Mouse (Mus musculus): ENCODE results near the gene Lamb3. TPM values are rescaled to one million over a fixed set of nuclear protein-coding genes. Genes with fewer than 3 reads are reported as not detected.

The Lamb3 gene
- polyA plus RNA-seq, 1 experiment, result 0.82 TPM

- Histone ChIP-seq H3K4me3 (replicated peaks; ENCODE audit: control insufficient read depth, low read depth, low read length) (no peak overlapping the region), H3K27ac (ENCODE audit: control insufficient read depth, insufficient read depth, low read depth, low read length, poor library complexity) (no peak overlapping the region), H3K4me1 (ENCODE audit: control insufficient read depth, insufficient read depth, low read length) (no peaks in the 10 kb centered on the region; the same call in none of the 2 replicates)
- WGBS, result 77% methylated on average over 5 of the region's 5 CpGs
- TF ChIP-seq CTCF (IDR thresholded peaks at IDR 0.05; ENCODE audit: control insufficient read depth, insufficient read depth, low read length) (no peak), POLR2A (IDR thresholded peaks at IDR 0.05; ENCODE audit: borderline replicate concordance, control insufficient read depth, low read depth, low read length) (no peak)
Measured at GRCm38 (mm10) chr1:193211371-193211770, 3.9 kb downstream of the Lamb3 start.

GRCm38 (mm10) chr1:193214053-193214452, 6.6 kb downstream of the Lamb3 start:
- Histone ChIP-seq H3K4me1 (ENCODE audit: control insufficient read depth, insufficient read depth, low read length) (no peaks in the 10 kb centered on the region; the same call in 1 of the 2 replicates), H3K27ac (ENCODE audit: control insufficient read depth, insufficient read depth, low read depth, low read length, poor library complexity) (no peak overlapping the region), H3K4me3 (replicated peaks; ENCODE audit: control insufficient read depth, low read depth, low read length) (no peak overlapping the region)
- 76% methylated on average over 5 of the region's 5 CpGs for WGBS
- TF ChIP-seq CTCF (IDR thresholded peaks at IDR 0.05; ENCODE audit: control insufficient read depth, insufficient read depth, low read length) (no peak), POLR2A (IDR thresholded peaks at IDR 0.05; ENCODE audit: borderline replicate concordance, control insufficient read depth, low read depth, low read length) (no peak)

GRCm38 (mm10) chr1:193216000-193216399, 8.5 kb downstream of the Lamb3 start:
- H3K27ac ChIP-seq (ENCODE audit: control insufficient read depth, insufficient read depth, low read depth, low read length, poor library complexity), result no peak overlapping the region
- H3K4me3 ChIP-seq (replicated peaks; ENCODE audit: control insufficient read depth, low read depth, low read length), result no peak overlapping the region
- 77% methylated on average over 3 of the region's 3 CpGs for WGBS
- TF ChIP-seq POLR2A (IDR thresholded peaks at IDR 0.05; ENCODE audit: borderline replicate concordance, control insufficient read depth, low read depth, low read length) (no peak), CTCF (IDR thresholded peaks at IDR 0.05; ENCODE audit: control insufficient read depth, insufficient read depth, low read length) (no peak)
- no peaks in the 10 kb centered on the region; the same call in 1 of the 2 replicates for H3K4me1 ChIP-seq (ENCODE audit: control insufficient read depth, insufficient read depth, low read length)

GRCm38 (mm10) chr1:193220408-193220807, 12.9 kb downstream of the Lamb3 start:
- 49% methylated on average over 5 of the region's 5 CpGs for WGBS

GRCm38 (mm10) chr1:193225531-193225930, 18.0 kb downstream of the Lamb3 start:
- H3K27ac ChIP-seq (ENCODE audit: control insufficient read depth, insufficient read depth, low read depth, low read length, poor library complexity), result no peak overlapping the region
- WGBS, result 82% methylated on average over 3 of the region's 3 CpGs
- no peak overlapping the region for H3K4me3 ChIP-seq (replicated peaks; ENCODE audit: control insufficient read depth, low read depth, low read length)
- TF ChIP-seq CTCF (IDR thresholded peaks at IDR 0.05; ENCODE audit: control insufficient read depth, insufficient read depth, low read length) (no peak), POLR2A (IDR thresholded peaks at IDR 0.05; ENCODE audit: borderline replicate concordance, control insufficient read depth, low read depth, low read length) (no peak)
- H3K4me1 ChIP-seq (ENCODE audit: control insufficient read depth, insufficient read depth, low read length), result no peaks in the 10 kb centered on the region; the same call in 1 of the 2 replicates

More at GRCm38 (mm10) chr1:193220408-193220807, 12.9 kb downstream of the Lamb3 start:
- TF ChIP-seq POLR2A (IDR thresholded peaks at IDR 0.05; ENCODE audit: borderline replicate concordance, control insufficient read depth, low read depth, low read length), result no peak
- TF ChIP-seq CTCF (IDR thresholded peaks at IDR 0.05; ENCODE audit: control insufficient read depth, insufficient read depth, low read length), result no peak
- no peak overlapping the region for H3K4me3 ChIP-seq (replicated peaks; ENCODE audit: control insufficient read depth, low read depth, low read length)
- H3K27ac ChIP-seq (ENCODE audit: control insufficient read depth, insufficient read depth, low read depth, low read length, poor library complexity), result no peak overlapping the region
- no peaks in the 10 kb centered on the region for H3K4me1 ChIP-seq (ENCODE audit: control insufficient read depth, insufficient read depth, low read length)

DNA sequence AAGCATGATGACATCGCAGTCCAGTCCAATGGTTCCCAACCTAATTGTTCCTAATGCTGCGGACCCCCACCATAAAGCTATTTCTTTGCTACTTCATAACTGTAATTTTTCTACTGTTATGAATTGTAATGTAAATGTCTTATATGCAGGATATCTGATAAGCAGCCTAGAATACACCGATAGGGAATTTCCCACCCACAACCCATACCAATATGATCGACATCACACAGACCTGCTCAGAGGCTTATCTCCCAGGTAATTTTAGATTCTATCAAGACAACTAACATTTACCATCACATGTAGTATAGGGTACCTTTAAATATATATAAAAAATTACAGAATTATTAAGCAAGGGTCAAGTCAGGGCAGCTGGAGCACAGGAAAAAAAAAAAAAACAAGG, 18.6 kb downstream of the Lamb3 start:
- H3K4me1 ChIP-seq (ENCODE audit: control insufficient read depth, insufficient read depth, low read length), result no peaks in the 10 kb centered on the region; the same call in 1 of the 2 replicates
- no peak overlapping the region for H3K27ac ChIP-seq (ENCODE audit: control insufficient read depth, insufficient read depth, low read depth, low read length, poor library complexity)
- no peak overlapping the region for H3K4me3 ChIP-seq (replicated peaks; ENCODE audit: control insufficient read depth, low read depth, low read length)
- TF ChIP-seq CTCF (IDR thresholded peaks at IDR 0.05; ENCODE audit: control insufficient read depth, insufficient read depth, low read length), result no peak
- no peak for TF ChIP-seq POLR2A (IDR thresholded peaks at IDR 0.05; ENCODE audit: borderline replicate concordance, control insufficient read depth, low read depth, low read length)
- 83% methylated on average over 4 of the region's 4 CpGs for WGBS

DNA sequence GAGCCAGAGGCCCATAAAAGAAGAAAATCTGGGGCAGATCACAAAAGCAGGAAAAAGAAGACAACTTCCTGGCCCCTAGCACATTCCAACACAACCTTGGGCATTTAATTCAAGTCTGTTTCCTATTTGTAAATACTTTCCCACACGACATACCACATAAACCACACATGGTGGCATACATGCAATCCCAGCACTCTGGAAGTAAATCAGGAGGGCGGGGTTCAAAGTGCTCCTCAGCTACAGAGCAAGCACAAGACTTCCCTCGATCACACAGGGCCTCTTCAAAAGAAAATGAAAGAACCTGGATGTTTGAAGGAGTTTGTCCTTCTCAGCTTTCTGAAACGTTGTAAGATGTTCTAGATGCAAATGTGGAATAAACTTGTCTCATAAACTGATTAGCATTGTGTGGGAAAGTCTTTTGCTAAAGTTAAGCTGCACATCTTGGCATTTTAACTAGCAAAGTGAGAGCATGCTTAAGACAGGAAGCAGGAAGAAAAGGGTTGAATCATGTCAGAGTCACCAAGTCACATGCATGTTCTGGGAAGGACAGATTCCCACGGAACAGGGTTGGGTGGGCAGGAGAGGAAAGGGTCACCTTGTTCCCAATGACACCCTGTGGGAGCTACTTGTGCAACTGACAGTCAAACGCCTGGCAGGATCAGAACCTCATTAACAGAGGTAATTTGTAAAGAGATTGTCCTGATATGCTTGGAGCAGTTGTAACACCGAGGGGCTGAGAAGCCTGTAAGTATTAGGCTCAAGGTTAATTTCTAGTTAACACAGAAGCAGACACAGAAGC, 19.4 kb downstream of the Lamb3 start:
- Histone ChIP-seq H3K4me3 (replicated peaks; ENCODE audit: control insufficient read depth, low read depth, low read length) (no peak overlapping the region), H3K27ac (ENCODE audit: control insufficient read depth, insufficient read depth, low read depth, low read length, poor library complexity) (no peak overlapping the region), H3K4me1 (ENCODE audit: control insufficient read depth, insufficient read depth, low read length) (peaks cover 1% of the 10 kb centered on the region; the same call in 1 of the 2 replicates)
- no peak for TF ChIP-seq CTCF (IDR thresholded peaks at IDR 0.05; ENCODE audit: control insufficient read depth, insufficient read depth, low read length)
- no peak for TF ChIP-seq POLR2A (IDR thresholded peaks at IDR 0.05; ENCODE audit: borderline replicate concordance, control insufficient read depth, low read depth, low read length)
- 32% methylated on average over 7 of the region's 7 CpGs for WGBS

DNA sequence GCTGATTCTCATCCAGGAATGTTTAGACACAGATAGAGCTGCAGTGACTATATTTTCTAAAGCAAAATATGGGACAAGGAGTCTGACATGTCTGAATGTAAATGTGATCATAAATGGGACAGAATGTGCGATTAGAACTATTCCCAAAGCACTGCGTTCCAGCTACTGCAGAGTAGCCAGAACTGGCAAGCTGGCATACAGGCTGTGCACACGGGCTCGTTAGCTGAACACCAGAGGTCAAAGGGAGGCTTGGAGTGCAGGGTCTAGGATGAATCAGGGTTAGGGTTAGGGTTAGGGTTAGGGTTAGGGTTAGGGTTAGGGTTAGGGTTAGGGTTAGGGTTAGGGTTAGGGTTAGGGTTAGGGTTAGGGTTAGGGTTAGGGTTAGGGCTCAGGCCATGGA, 20.0 kb downstream of the Lamb3 start:
- TF ChIP-seq CTCF (IDR thresholded peaks at IDR 0.05; ENCODE audit: control insufficient read depth, insufficient read depth, low read length) (no peak), POLR2A (IDR thresholded peaks at IDR 0.05; ENCODE audit: borderline replicate concordance, control insufficient read depth, low read depth, low read length) (no peak)
- 87% methylated on average over 4 of the region's 4 CpGs for WGBS
- Histone ChIP-seq H3K4me3 (replicated peaks; ENCODE audit: control insufficient read depth, low read depth, low read length) (no peak overlapping the region), H3K4me1 (ENCODE audit: control insufficient read depth, insufficient read depth, low read length) (peaks cover 1% of the 10 kb centered on the region; the same call in 1 of the 2 replicates), H3K27ac (ENCODE audit: control insufficient read depth, insufficient read depth, low read depth, low read length, poor library complexity) (no peak overlapping the region)
